Mouse (Mus musculus) gonadal fat pad, adult 2 months (tissue): ENCODE measurements around the gene Slc44a2. TPM values are rescaled to one million over a fixed set of nuclear protein-coding genes. Genes with fewer than 3 reads are reported as not detected.

Experiments
- DNase-seq: peaks from one replicate; pipeline ENCODE4 v3.0.0-alpha.2; 2012; ENCODE audit warnings: low read depth
- polyA plus RNA-seq: library from polyadenylated mRNA; depleted of rRNA; stranded (reverse); fragments of >200 nt; gene quantifications from 2 replicates; pipeline ENCODE4 v1.2.3, GENCODE M21; 2012; rRNA removed

Slc44a2 gene
- polyA plus RNA-seq, 1 experiment = 61.5 TPM

- DNase-seq = no peak
Observed at GRCm38 (mm10) chr9:21372508-21372907, 52.0 kb downstream of the Slc44a2 start.

- DNase-seq = no peak
Observed at GRCm38 (mm10) chr9:21379195-21379594, 58.7 kb downstream of the Slc44a2 start.

DNA sequence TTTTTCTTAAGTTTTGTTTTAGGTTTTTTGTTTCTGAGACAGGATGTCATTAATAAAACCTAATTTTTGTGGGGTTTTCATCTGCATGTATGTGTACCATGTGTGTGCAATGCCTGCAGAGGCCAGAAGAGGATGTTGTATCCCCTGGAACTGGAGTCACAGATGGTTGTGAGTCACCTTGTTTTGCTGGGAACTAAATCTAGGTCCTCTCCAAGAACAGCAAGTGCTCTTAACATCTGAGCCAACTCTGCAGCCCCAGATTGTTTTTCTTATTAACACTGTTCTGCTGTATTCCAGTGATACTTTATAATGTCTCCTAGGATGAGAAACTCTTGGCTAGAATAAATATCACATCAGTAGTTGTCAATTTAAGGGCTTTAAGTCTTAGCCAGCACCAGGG, 60.4 kb downstream of the Slc44a2 start:
- no peak for DNase-seq

DNA sequence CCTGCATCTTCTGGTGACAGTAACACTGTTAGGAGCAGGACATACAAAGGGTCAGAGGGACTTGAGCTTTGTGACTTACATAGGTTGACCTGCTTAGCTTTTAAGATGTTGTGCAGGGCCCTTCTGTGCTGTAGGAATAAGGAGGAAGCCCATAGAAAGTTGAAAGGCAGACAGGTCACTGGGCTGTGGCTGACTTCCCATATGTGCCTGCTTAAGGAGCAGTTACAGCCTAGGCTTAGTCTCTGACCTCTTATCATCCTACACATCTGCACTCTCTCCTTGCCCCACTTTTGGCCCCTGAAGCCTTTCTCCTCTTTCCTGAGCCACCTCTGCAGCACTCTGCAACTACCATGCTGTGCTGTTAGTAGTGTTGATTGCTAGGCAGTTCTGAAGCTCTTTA, 63.5 kb downstream of the Slc44a2 start:
- no peak for DNase-seq

- DNase-seq = no peak
Observed at GRCm38 (mm10) chr9:21392646-21393175, 72.2 kb downstream of the Slc44a2 start.

GRCm38 (mm10) chr9:21395692-21396091, 75.2 kb downstream of the Slc44a2 start:
- DNase-seq = no peak

DNA sequence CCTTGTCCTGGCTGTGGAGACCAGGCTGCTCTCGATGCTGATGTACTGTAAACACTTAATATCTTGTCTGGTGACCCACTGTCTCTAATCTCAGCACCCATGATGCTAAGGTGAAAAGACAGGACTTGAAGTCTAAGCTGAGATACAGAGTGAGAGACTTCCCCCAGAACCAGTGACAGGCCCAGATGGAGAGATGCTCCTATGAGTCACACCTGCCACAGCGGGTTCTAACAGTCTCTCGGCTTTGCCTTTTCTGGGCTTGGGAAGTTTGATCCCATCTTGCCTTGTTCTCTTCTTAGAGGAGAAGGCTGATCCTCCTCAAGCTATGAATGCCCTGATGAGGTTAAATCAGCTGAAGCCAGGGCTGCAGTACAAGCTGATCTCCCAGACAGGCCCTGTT, 76.7 kb downstream of the Slc44a2 start:
- no peak for DNase-seq

DNA sequence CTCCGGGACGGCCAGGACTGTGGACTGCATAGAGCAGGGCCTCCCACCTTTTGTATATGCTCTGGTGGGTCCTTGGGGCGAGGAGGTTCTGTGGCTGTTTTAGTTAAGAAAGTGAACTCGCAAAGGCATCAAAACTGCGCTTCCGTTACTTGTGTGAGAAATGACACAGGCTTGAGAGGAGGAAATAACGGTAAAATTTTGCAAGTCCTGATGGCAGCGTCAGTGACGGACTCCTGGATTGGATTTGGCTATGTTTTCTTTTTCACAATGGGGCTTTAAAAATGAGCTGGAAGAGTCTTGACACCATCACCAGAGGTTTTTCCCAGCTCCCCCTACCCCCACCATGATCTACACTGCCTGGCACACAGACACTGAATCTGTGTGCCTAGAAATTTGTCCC, 80.5 kb downstream of the Slc44a2 start:
- DNase-seq = no peak

DNA sequence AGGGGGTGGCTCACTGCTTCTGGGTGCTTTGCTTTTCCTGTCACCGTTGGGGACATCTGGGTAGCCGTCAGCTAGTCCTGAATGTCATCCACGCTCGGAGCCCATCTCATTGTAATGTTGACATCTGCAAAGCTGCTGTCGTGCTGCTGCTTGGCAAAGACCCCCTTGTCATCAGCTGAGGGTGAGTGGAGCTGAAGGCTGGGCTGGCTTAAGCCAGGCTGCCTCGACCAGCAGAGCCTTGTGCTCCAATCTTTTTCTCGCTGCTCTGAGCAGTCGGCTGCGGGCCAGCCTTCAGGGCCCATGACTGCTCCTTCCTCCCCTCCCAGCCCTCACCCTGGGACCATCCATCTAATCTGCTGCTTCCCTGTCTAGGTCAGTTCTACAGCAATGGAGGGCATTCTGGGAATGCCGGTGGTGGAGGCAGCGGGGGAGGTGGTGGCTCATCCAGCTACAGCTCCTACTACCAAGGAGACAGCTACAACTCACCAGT, 82.3 kb downstream of the Slc44a2 start:
- no peak for DNase-seq

DNA sequence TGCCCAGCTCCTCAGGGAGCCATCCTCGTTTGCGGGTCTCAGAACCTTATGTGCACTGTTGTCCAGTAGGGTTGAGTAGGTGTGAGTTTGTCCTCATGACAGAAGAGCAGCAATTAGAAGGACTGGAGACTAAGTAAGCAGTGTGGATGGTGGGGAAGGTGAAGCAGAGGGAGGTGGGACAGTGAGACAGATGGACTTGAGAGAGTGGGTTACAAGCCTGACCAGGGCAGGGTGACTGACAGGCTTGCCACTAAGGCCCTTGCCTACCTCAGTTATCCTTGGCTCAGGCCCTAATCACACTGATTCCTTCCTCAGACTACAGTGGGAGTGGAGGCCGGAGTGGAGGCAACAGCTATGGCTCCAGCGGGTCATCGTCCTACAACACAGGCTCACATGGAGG, 83.2 kb downstream of the Slc44a2 start:
- no peak for DNase-seq

Other genes starting within 250 kb of the Slc44a2 start
- 0.13 and 0.27 TPM in 2 replicates for gene Gm49373, start 247.6 kb upstream of the Slc44a2 start, polyA plus RNA-seq
- 46.8 and 63.4 TPM in 2 replicates for gene Fdx1l, start 247.1 kb upstream of the Slc44a2 start, polyA plus RNA-seq
- gene Gm38431, start 228.7 kb upstream of the Slc44a2 start, polyA plus RNA-seq = 0.90 and 4.4 TPM in 2 replicates
- gene Raver1, start 228.7 kb upstream of the Slc44a2 start, polyA plus RNA-seq = 39.2 and 46.2 TPM in 2 replicates
- gene Tyk2, start 189.5 kb upstream of the Slc44a2 start, polyA plus RNA-seq = 23.5 and 28.4 TPM in 2 replicates
- gene Cdc37, start 170.7 kb upstream of the Slc44a2 start, polyA plus RNA-seq = 49.6 and 72.2 TPM in 2 replicates
- gene Pde4a, start 155.0 kb upstream of the Slc44a2 start, polyA plus RNA-seq = 16.6 and 24.5 TPM in 2 replicates
- 67.8 and 68.5 TPM in 2 replicates for gene Keap1, start 81.3 kb upstream of the Slc44a2 start, polyA plus RNA-seq
- 0.37 and 0.53 TPM in 2 replicates for gene S1pr5, start 72.3 kb upstream of the Slc44a2 start, polyA plus RNA-seq
- 25.7 and 27.3 TPM in 2 replicates for gene Atg4d, start 55.4 kb upstream of the Slc44a2 start, polyA plus RNA-seq
- 19.8 and 20.5 TPM in 2 replicates for gene Kri1, start 32.7 kb upstream of the Slc44a2 start, polyA plus RNA-seq
- 21.0 and 25.1 TPM in 2 replicates for gene Cdkn2d, start 29.3 kb upstream of the Slc44a2 start, polyA plus RNA-seq
- gene Ap1m2, start 8.4 kb upstream of the Slc44a2 start, polyA plus RNA-seq = 92.6 and 101 TPM in 2 replicates
- 44.2 and 47.5 TPM in 2 replicates for gene Ilf3, start 47.2 kb downstream of the Slc44a2 start, polyA plus RNA-seq
- gene Qtrt1, start 91.1 kb downstream of the Slc44a2 start, polyA plus RNA-seq = 15.1 and 19.6 TPM in 2 replicates
- gene Dnm2, start 104.2 kb downstream of the Slc44a2 start, polyA plus RNA-seq = 81.3 and 90.0 TPM in 2 replicates
- gene Tmed1, start 189.6 kb downstream of the Slc44a2 start, polyA plus RNA-seq = 32.8 and 41.3 TPM in 2 replicates
- 3.4 and 3.5 TPM in 2 replicates for gene AB124611, start 205.5 kb downstream of the Slc44a2 start, polyA plus RNA-seq
- gene Carm1, start 226.2 kb downstream of the Slc44a2 start, polyA plus RNA-seq = 63.2 and 67.0 TPM in 2 replicates